Mouse (Mus musculus) T-helper 17 cell (primary cell): ENCODE data around the gene Mfsd13b.
"Not testable (repeated sequence)": the region's sequence is repeated elsewhere in the genome, so short reads cannot be mapped to it uniquely, and the experiment has no call there.

Experiments
- in situ Hi-C, 2 experiments: fragments of 300-600 bp; cut with MboI, MseI; formaldehyde crosslinking; loops; 1 replicate in 1 of 2; 2 replicates in 1 of 2; pipeline ENCODE4 v1.15.1; 2025; ENCODE audit warnings: high pct_unique_total_duplicates in 2 of 2

Mfsd13b gene

DNA sequence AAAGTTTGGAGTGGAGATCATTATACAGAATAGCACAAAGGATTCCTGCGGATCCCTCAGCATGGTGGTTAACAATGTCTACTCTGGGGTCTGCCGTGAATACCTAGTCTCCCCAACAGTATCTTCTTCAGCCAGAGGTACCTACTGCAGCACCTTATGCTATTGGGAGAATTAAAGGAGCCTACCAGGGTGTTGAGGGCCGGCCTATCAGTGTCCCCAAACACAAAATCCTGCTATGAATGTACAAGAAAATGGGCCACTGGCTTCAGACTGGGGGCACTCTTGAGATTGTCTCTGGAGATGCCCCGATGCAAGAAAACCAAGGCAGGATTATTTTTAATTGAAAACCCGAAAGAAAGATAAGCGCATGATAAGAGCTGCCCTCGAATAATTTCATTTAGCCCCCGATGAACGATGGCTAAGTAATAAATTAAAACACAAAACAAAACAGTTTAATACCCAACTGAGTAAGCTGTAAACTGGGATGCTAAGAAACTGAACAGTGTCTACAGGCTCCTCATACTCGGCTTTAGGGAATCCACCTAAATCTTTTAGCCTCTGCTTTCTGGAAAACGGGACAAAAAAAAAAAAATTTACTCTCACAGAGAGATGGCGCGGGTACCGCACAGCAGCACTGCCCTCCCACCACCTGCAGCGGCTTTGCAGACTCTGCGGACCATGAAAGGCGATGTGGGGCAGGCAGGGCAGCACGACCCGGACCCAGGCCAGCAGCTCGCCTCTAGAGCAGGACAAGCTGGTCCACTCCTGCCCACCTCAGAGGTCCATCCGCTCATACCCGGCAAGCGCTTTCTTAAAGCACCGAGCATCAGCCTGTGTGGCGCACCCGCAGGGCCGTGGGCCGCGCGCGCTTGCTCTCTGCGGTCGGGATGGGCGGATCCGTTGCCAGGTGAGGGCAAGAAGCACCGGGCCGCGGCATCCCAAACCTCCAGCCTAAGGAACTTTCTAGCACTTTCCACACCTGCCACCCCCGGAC, 1.1 kb upstream of the Mfsd13b start:
- in situ Hi-C loops = no loop called here

DNA sequence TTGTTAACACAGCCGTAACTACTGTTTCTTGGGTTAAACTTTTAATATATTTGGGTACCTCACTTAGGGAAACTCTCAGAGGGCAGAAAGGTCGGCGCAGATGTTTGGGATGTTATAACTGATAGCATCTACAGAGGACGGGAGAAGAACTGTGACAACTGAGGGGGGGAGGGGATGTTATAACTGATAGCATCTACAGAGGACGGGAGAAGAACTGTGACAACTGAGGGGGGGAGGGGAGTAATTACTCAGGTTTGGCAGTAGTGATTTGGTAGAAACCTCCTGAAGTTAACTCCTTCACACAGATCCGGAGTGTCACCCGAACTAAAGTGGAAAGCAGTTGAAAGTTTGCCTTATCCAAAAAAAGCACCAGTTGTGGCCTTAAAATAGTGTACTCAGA, 659 bp downstream of the Mfsd13b start:
- in situ Hi-C loops = no loop called here

DNA sequence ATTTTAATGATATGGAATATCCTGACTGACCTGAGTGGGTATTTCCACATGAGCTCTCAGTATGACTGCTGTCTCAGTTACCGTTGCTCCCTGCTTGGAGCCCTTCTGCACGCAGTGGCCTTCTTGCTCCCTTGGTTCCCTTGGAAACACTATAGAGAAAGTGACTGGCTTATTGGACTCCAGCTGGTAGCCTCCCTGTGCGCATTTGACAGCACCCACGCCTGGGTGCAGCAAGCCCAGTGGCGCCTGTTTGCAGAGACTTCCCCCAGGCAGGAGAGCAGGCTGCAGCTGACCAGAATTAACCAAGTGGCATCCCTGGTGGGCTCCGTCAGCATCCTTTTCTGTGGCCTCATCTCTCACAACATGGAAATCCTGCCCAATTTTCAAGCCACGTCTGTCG, 8.9 kb downstream of the Mfsd13b start:
- in situ Hi-C loops = no loop called here

DNA sequence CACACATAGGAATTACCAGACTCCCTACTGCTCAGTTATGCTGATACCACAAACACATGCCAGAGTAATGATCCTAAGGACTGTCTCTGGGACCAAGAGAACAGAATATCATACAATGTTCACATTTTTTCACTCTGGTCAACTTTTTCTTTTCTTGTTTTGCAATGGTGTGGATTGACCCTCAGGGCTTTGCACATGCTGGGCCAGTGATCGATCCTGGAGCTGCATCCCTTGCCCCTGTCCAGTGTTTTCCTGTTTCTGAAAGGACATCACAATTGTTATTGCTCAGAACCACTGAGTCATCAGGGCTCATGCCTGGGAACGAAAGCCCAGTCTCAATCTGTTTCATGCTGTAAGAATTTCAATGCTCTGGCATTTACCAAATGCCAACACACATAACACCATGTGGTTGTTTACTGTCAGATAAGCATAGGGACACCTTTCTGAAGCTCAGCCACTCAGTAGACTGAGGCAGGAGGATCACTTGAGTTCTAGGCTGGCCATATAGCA, 16.8 kb downstream of the Mfsd13b start:
- in situ Hi-C loops = no loop called here

DNA sequence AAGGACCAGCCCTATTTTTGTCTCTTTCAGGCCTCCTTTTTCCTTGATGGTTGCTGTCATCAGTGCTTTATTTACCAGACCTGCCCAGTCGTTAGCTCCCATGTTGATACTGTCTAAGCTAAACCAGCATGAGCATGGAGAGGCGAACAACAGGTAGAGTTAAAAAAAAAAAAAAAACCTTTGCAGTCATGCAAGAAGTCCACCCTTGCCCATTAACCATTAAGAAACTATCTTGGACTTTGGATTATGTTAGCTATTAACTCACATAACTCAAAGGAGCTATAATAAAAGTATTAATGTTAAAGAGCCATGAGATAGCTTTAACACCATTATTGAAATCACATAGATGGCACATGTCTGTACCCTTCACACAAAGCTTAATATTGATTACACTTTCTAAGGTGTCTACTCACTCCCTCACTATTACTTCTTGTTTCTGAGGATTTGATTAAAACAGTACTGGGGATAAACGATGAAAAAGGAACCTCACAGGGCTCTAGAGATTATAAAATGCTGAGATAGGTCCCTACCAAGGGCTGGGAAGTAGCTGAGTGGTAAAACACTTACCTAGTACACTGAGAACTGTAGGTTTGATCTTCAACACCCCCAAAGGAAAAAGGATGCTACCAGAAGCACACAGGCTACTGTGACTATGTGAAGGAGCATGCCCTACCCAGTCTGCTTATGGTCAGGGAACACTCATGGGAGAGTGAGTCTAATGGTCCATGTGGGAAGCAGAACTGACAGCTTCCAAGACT, 17.9 kb downstream of the Mfsd13b start:
- in situ Hi-C loops = no loop called here

DNA sequence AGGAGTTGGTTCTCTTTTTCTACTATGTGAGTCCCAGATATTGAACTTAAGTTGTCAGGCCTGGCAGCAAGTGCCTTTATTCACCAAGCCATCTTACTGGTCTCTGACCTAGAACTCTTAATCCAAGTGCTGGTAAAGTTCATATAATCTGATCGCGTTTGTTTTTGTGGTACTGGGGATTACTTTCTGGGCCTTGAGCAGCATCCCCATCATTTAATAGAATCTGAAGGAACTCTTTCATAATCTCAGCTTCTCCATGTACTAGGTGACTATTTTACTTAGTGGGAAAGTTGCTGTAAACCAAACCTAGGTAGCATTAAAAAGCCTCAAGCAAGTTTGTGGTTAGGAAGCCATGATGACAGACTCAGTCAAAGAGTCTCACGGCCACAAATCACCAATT, 19.6 kb downstream of the Mfsd13b start:
- in situ Hi-C loops = no loop called here

DNA sequence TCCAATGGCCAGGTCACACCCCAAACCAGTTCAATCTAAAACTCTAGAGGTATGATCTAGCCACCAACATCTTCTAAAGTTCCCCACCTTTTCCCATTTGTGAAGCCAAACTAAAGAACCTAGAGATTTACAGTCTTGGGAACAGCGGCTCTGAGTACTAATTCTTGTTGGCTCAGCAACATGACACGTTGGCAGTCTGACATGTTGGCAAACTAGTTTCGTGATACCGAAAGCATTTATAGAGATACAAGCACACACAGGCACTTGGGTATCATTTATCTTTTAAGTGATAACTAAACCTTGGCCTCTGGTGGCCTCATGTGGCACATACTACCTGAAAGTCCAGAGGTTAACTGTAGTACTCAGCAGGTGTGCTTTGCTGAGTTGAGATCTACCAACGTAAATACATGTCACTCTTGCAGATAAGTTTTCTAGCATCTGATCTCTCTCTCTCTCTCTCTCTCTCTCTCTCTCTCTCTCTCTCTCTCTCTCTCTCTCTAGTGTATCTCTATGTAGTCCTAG, 20.2 kb downstream of the Mfsd13b start:
- in situ Hi-C loops = no loop called here

DNA sequence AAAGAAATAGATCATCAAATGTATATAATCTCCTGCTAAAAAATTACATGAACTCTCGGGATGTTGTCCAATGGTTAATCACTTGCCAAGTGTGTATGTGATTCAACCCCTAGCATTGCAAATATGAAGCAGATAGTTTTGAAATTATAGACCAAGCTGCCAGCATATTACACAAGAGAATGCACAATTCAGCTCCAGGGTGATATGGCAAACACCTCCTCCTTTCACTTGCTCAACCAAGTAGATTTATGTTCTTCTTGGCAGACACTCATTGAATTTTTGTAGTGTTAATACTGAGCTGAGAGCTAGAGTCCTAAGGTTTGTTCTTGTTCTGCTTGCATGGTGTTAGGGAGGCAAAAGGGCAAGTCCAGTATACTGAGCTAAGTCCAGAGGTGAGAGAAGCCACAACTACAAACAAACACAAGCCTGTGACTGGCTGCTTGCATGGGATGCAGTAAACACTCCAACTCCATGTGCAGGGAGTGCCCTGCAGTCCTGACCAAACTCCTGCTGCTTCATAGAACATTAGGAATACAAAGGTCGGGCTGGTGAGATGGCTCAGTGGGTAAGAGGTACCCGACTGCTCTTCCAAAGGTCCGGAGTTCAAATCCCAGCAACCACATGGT, 21.6 kb downstream of the Mfsd13b start:
- in situ Hi-C loops = no loop called here

DNA sequence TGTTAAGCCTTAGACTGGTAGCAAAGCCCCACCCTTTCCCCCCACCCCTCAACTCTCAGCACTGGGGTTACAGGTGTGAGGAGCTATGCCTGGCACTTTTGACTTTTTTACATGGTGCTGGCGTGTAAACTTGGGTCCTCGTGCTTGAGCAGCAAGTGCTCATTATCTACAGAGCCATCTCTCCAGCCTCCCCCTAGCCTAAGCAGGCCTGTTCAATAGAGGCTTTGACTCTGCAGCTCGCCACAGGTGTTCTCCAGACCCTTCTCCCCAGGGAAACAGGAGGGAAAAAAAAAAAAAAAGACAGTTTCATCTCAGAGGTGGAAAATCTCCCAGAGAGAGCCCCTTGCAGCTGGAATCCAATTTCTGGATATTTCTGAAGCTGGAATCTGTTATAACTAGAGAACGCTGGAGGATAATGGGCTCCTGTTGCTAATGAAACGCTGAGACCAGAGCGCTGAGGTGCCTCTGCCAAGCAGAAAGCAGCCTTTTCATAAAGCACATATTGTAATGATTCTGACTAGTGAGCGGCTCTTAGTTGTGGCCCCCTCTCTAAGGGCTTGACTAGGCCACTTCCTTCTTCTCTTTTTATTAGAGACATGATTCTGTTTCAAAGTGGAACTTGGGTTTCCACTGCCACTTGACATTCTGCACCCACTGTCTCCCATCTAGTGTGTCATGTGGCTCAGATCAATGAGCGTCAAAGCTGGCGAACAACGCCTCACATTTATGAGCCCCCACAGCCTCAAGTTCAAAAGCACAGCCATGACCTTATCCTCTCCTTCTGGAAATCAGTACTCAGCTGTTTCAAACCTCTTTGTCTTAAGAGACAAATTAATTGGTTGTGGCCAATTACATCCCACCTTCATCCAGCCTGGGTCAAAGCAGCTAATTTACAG, 29.7 kb downstream of the Mfsd13b start:
- in situ Hi-C loops = loop anchor here in 1 of 2 experiments (10.0 kb wide), 1 partner anchor 1767 kb away; no protein-coding TSS in a partner anchor

DNA sequence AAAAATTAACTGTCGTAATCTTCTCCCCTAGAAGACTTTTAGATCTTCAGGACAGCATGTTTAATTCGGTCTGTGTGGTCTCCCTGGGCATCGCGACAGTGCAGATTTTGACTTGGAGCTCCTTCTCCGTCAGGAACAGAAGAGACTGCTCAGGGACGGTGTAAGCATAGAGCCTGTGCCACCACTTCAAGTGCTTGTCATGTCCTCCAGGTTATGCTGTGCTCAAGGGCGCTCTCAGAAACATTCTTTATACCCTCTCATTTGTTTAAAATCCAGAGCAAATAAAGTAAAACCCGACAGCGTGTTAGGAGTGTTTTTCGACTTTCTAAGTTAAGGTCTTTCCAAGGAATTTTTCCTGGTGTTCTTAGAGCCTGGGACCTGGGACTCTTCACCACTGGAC, 32.2 kb downstream of the Mfsd13b start:
- in situ Hi-C loops = loop anchor here in 1 of 2 experiments (10.0 kb wide), 1 partner anchor 1770 kb away; no protein-coding TSS in a partner anchor

DNA sequence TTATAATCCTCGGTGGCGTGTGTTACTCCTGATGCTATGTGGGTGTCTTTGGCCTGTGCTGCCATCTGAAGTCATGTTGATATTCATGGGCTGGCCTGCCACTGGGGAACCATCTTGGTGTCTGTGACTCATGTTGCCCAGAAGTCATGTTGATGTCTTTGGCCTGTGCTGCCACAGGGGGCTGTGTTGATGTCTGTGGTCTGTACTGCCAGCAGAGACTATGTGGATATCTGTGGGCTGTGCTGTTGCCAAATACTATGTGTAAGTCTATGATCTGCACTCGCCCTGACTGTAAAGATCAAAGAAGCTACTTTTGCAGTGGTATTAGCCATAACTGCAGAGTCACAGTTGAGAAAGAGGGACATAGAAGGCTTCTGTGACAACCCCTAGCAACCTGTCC, 36.5 kb downstream of the Mfsd13b start:
- in situ Hi-C loops = loop anchor here (5.0 to 10.0 kb wide), 2 partner anchors 69 to 1774 kb away; no protein-coding TSS in a partner anchor

DNA sequence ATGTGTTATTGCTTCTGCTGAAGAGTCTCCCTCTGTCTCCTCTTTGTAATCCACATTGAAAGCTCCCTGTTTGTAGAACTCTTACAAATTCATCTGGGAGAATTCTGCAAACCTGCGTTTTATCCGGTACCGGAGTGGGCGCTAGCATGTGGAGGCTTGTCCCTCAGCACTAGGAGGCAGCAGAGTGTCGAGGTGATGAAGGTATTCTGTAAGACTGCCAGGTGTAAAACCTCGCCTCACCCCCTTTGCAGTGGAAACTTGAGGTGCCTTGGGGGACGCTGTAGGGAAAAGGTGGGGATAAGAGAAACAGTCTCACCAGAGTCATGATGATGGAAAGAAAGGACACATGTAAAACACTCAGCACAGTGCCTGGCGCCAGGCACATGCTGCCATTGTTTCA, 38.0 kb downstream of the Mfsd13b start:
- in situ Hi-C loops = no loop called here

DNA sequence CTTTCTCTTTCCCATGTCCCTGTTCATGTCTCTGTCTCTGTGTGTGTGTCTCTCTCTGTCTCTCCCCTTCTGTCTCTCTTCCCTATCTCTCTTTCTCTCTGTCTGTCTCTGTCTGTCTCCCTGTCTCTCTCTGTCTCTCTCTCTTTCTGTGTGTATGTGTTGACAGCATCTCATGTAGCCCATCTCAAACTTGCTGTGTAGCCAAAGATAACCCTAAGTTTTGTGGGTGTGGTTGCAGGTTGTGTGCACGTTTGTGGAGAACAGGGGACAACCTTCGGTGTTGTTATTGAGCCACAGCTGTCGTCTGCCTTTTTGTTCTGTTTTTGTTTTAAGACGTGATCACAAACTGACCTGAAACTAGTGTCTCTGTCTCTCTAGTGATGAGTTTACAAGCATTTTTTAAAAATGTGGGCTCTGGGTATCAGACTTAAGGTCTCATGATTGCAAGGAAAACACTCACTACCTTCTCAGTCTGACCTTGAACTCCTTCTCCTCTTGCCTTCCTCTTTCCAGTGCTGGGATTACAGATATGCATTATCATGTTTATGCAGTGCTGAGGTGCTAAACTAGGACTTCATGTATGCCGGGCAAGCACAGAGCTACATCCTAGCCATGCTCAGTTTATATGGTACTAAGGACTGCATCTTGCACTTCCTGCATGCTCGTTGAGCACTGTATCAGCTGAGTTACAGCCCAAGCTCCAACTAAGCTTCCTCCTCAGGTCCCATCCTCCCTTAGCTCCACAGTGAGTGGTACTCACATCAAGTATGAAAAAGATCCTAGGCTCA, 43.1 kb downstream of the Mfsd13b start:
- in situ Hi-C loops = no loop called here

DNA sequence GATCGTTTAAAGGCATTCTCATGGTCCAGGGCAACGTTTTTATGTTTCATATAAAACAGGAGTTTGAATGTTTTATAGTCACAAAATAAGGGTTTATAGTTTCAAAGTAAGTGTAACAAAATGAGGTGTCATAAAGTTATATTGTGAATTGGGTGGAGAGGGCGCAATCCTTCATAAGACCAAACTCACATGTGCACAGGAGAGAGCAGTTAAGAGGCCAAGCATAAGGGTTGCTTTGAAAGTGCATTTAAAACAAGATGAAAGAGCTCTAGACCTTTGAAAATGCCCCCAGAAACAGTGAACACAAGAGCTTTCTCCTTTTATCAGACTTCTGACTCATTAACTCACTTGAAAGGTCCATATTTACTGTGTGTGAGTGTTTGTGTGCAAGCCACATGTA, 44.0 kb downstream of the Mfsd13b start:
- in situ Hi-C loops = no loop called here

DNA sequence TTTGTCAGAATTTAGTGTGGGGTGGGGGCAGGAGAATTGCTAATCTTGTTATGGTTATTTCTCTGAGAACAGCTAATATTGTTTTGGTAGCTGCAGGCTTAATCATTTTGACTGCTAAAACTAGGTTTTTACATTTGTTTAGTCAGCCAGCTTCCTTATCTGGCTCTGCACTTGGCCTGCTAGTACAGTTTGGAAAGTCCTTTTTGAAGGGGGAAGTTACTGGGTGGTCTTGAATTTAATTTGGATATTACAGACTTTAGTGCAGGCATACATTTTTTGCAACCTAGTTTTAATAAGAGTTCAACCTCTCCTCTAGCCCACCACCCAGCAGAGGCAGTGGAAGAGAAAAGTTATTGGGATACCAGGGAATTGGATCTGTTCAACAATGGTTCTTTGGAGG, 47.6 kb downstream of the Mfsd13b start:
- in situ Hi-C loops = not testable (repeated sequence)

DNA sequence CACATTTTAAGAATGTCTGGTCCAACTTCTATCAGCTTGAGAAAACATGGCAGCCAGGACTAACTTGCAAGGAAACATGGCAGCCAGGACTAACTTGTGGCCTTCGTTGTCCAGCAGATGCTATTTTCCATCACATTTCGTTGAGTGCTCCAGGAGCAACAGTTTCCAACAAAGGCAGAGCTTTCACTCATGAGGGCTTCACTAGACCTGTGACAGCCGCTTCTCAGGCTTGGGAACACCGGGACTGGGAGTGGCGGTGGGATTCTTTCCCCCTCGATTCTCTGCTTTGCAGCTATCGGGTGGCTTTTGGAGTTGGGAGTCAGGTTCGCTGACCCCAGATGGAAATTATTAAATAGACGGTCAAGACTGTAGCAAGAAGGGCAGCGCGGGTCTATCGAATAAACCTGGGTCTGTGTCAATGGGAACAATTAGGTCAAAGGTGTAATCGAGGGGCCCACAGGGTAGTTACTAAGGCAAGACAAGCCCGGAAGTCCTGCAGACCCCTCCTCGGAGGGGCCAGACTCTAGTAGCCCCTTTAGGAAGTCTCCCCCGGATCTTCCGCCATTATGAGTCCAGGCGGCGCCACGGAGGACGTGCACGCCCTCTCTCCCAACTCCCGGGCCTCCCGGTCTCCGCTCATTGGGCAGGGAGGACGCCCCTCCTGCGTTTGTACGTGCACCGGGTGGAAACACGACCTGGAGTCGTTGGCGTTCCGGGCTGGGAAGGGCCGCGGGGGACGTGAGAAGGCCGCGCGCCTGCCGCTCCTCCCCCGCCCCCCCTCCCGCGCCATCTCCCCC, 51.7 kb downstream of the Mfsd13b start, which contains the start of gene Mettl9:
Mettl9 (plus strand) TSS at position 590 of the 797 bp plus-strand sequence.
- in situ Hi-C loops = no loop called here

DNA sequence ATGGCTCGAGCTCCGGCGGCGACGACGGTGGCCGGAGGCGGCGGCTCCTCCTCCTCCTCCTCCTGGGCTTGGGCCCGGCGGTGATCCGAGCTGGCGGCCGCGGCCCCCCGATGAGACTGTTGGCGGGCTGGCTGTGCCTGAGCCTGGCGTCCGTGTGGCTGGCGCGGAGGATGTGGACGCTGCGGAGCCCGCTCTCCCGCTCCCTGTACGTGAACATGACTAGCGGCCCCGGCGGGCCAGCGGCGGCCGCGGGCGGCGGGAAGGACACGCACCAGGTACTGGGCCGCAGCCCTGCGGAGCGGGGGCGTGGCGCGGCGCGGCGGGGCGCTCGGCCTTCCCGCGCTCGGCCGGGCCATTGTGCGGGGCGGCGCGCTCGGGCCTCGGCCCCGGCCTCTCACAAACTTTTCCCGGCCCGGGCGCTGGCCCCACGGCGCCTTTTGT, 52.4 kb downstream of the Mfsd13b start:
- in situ Hi-C loops = no loop called here

DNA sequence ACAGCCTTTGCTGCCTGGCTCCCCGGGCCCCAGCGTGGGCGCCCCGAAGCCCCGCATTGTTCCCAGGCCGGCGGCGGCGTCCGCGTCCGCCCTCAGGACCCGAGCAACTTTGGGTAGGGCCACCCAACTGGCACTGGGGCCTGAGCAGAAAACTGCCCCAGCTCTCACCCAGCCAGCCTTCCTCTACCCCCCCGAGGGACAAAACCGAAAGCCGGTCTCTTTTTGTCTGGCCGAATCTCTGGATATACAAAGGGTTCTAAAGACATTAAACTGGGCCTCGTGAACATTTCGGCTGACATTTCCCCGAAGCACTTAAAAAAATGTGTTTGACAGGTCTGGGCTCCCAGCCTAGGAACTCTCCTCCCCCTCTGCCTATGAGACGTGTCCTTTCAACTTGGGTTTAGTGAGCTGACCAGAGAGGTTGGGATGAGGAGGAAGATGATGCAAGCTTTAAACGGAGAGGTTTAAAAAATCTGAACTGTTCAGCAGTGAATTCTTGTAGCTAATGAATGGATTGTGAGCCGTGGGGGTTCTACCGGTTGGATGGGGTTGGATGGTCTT, 52.9 kb downstream of the Mfsd13b start:
- in situ Hi-C loops = no loop called here
